Mouse (Mus musculus): Measurements from ENCODE around the gene Ces2g. TPM values are rescaled to one million over a fixed set of nuclear protein-coding genes. Genes with fewer than 3 reads are reported as not detected.

Gene Ces2g
- polyA plus RNA-seq, 1 experiment from 2014 or later: 3.4 TPM

Other genes starting within 250 kb of the Ces2g start
- gene Ces2a, start 227.7 kb upstream of the Ces2g start, polyA plus RNA-seq (2014; fragmentation: Nextera tagmentation; extraction: Ambion mirVana): not detected in 2 replicates
- gene Ces2b, start 130.1 kb upstream of the Ces2g start, polyA plus RNA-seq (2014; fragmentation: Nextera tagmentation; extraction: Ambion mirVana): 0.17 TPM in 1 of 2 replicates, not detected in the other
- gene Ces2c, start 114.7 kb upstream of the Ces2g start, polyA plus RNA-seq (2014; fragmentation: Nextera tagmentation; extraction: Ambion mirVana): not detected in 2 replicates
- gene Ces2e, start 35.5 kb upstream of the Ces2g start, polyA plus RNA-seq (2014; fragmentation: Nextera tagmentation; extraction: Ambion mirVana): 0.28 and 0.33 TPM in 2 replicates
- 0.07 and 0.26 TPM in 2 replicates for gene Ces2f, start 14.4 kb upstream of the Ces2g start, polyA plus RNA-seq (2014; fragmentation: Nextera tagmentation; extraction: Ambion mirVana)
- not detected in 2 replicates for gene Ces2h, start 39.1 kb downstream of the Ces2g start, polyA plus RNA-seq (2014; fragmentation: Nextera tagmentation; extraction: Ambion mirVana)
- gene Ces3a, start 86.9 kb downstream of the Ces2g start, polyA plus RNA-seq (2014; fragmentation: Nextera tagmentation; extraction: Ambion mirVana): not detected in 2 replicates
- gene Ces3b, start 122.0 kb downstream of the Ces2g start, polyA plus RNA-seq (2014; fragmentation: Nextera tagmentation; extraction: Ambion mirVana): not detected in 2 replicates
- gene Ces4a, start 170.1 kb downstream of the Ces2g start, polyA plus RNA-seq (2014; fragmentation: Nextera tagmentation; extraction: Ambion mirVana): not detected in 2 replicates
- 104 and 112 TPM in 2 replicates for gene Cbfb, start 209.0 kb downstream of the Ces2g start, polyA plus RNA-seq (2014; fragmentation: Nextera tagmentation; extraction: Ambion mirVana)

Measured in embryonic facial prominence, embryonic 14.5 days (tissue).